Mouse (Mus musculus) mouse embryonic stem cell (cell line): ENCODE results near the gene Npsr1.

ENCODE experiments used
- in situ Hi-C, 2 experiments: fragments of 300-500 bp; cut with MboI; formaldehyde crosslinking; loops; 1 replicate in 1 of 2; 3 replicates in 1 of 2; pipeline ENCODE4 v1.14.3; 2019 to 2020; ENCODE audit warnings: low sequenced_read_pairs in 2 of 2, low pct_unique_long_range_greater_than_20kb in 1 of 2, mixed read lengths in 1 of 2; ENCODE audit not compliant: unreplicated experiment in 1 of 2

Gene Npsr1

DNA sequence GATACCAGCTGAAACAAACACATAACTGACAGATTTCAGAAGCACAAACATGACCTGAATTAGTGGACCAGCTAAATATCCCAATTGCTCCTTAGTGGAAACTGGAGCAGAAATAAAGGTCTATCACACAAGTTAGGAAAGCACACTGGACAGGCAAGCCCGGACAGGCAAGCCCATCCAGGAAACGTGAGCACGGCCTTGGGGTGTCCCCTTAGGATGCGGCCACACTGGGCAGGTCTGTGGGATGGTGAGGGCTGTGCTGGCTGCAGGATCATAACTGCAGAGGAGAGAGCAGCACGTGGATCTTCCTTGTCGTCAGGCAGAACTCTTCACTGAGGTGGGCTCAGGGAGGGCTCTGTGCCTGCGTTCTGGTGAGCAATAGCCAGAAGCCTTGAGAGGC is at the start of gene Npsr1:
Gene Npsr1, plus strand, starts transcription at position 301 of the 400 bp plus-strand sequence.
- in situ Hi-C loops, result no loop called here

DNA sequence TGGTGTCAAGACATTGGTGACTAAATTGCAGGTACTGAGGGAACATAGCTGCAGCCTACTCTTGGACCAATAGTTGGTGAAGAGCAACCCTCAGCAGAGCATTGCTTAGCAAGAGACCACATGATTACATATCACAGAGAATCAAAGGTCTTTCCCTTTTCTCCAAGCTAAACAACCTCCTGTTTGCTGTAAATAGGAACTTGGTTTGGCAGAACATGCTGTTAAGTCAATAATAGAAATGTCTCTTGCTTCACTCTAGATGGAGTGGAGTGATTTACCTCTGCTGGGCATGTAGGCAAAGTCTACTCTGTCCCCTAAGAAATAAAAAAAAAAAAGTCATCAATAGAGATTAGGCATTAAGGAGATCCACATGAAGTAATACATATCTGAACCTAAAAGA is 46.3 kb upstream of the Npsr1 start:
- in situ Hi-C loops, result no loop called here

- in situ Hi-C loops, result no loop called here
Observed at GRCm38 (mm10) chr9:24063251-24063650, 34.5 kb upstream of the Npsr1 start.

DNA sequence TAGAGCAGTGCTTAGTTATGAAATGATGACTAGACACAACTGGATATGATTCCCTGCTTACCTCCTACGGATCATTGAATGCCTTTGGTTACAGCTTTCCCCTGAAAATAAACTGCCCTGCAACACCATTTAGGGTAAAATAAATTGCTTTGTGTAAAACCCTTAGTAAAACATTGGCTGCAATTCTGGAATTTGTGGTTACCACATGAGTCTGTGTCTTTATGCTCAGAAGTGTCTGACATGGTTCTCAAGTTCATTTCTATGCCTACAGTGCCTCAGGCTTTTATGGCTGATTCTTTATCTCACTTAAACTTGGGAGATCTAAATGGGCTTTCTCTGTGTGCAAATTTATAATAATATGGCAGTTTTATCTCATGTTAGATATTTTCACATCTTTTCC is 26.1 kb upstream of the Npsr1 start:
- in situ Hi-C loops, result no loop called here

GRCm38 (mm10) chr9:24077596-24077995 is 20.2 kb upstream of the Npsr1 start:
- in situ Hi-C loops, result no loop called here

GRCm38 (mm10) chr9:24091875-24092274 is 5.9 kb upstream of the Npsr1 start:
- in situ Hi-C loops, result no loop called here

DNA sequence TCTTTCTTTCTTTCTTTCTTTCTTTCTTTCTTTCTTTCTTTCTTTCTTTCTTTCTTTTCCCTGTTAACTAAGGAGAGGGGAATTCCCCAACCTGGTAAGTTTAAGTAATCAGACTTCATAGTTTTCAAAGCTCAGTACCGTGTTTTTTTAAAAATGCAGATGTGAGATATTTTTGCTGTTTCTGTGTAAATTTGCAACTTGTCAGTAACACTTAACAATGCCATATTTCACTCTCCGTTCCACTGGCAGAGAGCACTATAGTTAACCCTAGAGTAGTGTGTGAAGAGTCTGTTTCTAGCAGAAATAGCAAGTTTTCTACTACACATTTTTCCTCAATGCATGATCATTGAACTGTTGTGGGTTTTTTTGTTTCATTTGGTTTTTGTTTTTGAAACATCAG is 730 bp downstream of the Npsr1 start:
- in situ Hi-C loops, result no loop called here

DNA sequence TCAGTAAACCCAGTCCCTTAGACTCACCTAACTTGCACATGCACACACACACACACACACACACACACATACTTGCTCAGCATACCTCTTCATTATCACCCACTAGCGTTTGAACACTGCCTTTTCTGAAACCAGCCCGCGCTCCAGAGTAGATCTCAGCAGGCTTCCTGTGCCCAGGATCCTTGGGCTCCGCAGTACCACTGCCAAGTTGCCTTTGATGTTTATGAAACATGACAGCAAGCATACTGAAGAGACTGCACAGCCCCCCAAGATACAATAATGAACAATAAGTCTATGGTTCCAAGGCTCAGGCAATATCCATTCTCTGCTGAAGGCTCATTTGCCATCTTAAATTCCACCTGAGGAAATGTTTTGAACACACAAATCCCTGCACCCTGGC is 1.8 kb downstream of the Npsr1 start:
- in situ Hi-C loops, result no loop called here

GRCm38 (mm10) chr9:24119423-24119822 is 21.6 kb downstream of the Npsr1 start:
- in situ Hi-C loops, result no loop called here

DNA sequence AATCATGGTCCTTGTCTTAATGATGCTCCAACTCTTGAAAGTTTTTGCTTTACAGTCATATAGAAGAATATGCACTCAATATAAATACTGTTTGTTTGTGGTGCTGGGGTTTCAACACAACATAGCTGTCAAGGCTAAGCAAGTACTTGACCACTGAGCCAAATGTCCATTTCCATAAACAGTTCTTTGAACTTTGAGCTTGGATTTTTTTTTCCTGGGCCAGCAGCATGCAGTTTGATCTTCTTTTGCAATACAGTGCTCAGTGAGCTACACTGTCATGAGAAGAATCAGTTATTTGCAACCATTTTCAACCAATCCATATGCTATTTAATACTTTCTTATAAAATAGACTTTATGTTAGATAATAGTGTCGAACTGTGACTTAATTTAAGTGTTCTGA is 35.3 kb downstream of the Npsr1 start:
- in situ Hi-C loops, result loop anchor here (25.0 kb wide), 1 partner anchor 379 kb away; the partner anchor contains the start of gene Dpy19l1 (in 2 of the 2)

GRCm38 (mm10) chr9:24136354-24136753 is 38.6 kb downstream of the Npsr1 start:
- in situ Hi-C loops, result loop anchor here (25.0 kb wide), 1 partner anchor 376 kb away; the partner anchor contains the start of gene Dpy19l1 (in 2 of the 2)

- in situ Hi-C loops, result loop anchor here (25.0 kb wide), 1 partner anchor 368 kb away; the partner anchor contains the start of gene Dpy19l1 (in 2 of the 2)
Observed at GRCm38 (mm10) chr9:24144341-24144740, 46.5 kb downstream of the Npsr1 start.

GRCm38 (mm10) chr9:24157208-24157607 is 59.4 kb downstream of the Npsr1 start:
- in situ Hi-C loops, result no loop called here

DNA sequence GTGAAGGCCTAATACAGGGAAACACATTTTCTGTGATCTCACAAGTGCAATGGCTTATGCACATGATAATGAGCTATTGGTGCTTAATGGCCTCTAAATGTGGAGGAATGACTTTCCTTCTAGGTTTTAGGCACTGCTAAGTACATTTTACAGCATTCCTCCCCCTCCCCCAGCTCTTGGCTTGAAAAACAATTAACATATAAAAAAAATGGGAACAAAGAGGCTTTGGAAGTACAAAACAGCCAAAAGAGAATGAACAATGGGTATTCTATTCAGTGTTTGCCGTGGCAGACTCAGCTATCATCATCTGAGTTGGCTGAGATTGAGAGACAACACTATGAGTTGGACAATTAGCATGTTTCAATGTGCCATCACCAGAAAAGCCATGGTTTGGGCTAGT is 62.6 kb downstream of the Npsr1 start:
- in situ Hi-C loops, result no loop called here

GRCm38 (mm10) chr9:24168501-24168900 is 70.7 kb downstream of the Npsr1 start:
- in situ Hi-C loops, result no loop called here

GRCm38 (mm10) chr9:24170728-24171127 is 72.9 kb downstream of the Npsr1 start:
- in situ Hi-C loops, result no loop called here

GRCm38 (mm10) chr9:24178744-24179143 is 80.9 kb downstream of the Npsr1 start:
- in situ Hi-C loops, result no loop called here

GRCm38 (mm10) chr9:24180926-24181325 is 83.1 kb downstream of the Npsr1 start:
- in situ Hi-C loops, result no loop called here

- in situ Hi-C loops, result no loop called here
Observed at GRCm38 (mm10) chr9:24186289-24186688, 88.5 kb downstream of the Npsr1 start.

DNA sequence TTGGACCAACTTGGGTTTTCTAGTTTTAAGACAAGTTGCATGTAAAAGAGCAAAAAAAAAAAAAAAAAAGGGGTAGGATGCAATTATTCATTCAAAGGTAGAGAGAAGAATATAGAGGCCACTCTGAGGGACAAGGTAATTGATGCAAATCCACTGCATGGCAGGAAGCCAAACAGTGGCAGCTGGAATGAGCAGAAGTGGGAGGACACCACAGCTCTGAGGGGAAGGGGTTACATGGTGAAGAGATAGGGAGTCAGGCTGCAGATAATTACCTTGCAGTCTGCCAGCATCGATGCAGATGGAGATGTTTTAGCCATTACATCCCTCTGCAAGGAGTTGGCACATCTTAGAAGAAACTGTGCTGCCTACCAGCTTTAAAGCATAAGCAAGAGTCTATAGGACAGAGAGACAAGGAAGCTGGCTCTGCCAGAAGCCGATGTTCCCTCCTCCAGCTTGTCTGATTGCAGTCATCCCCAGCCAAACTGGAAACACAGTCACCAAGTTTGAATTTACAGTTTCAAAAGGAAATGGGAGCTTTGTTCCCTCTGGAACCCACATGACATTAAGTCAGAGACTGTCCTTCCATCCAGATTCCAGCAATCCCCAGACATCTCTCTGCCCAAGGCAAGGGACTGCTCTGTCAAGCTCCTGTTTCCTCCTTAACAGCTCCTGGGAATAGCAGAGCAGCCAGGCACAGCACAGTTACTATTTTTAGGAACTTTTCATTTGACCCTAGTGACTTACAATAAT is 91.9 kb downstream of the Npsr1 start:
- in situ Hi-C loops, result no loop called here
